Mouse (Mus musculus) neural tube, embryonic 14.5 days (tissue): ENCODE results near the gene Tex12. TPM values are rescaled to one million over a fixed set of nuclear protein-coding genes. Genes with fewer than 3 reads are reported as not detected.

Experiments used
- ATAC-seq: fragments of 200-750 bp; cut with Nextera tagmentation; 2 replicates; pipeline ENCODE4 v1.8.0; 2017; ENCODE audit warnings: low read depth, mild to moderate bottlenecking, moderate TSS enrichment, moderate library complexity
- H3K27ac ChIP-seq: fragments of 300-500 bp; sonication (generic); 2 replicates; pipeline ENCODE4 v1.5.1; 2014; ENCODE audit warnings: low read depth, mild to moderate bottlenecking, control low read depth, low read length, moderate library complexity, mixed read lengths
- H3K27me3 ChIP-seq: fragments of 300-500 bp; sonication (generic); 2 replicates; pipeline ENCODE4 v1.6.1; 2014; ENCODE audit warnings: low read length; ENCODE audit not compliant: control insufficient read depth, insufficient read depth
- H3K36me3 ChIP-seq: fragments of 300-500 bp; sonication (generic); 2 replicates; pipeline ENCODE4 v1.6.1; 2014; ENCODE audit warnings: low read length, mixed read lengths; ENCODE audit not compliant: control insufficient read depth, insufficient read depth
- H3K4me1 ChIP-seq: fragments of 300-500 bp; sonication (generic); 2 replicates; pipeline ENCODE4 v1.6.1; 2014; ENCODE audit warnings: low read length; ENCODE audit not compliant: control insufficient read depth, insufficient read depth
- H3K4me2 ChIP-seq: fragments of 300-500 bp; sonication (generic); 2 replicates; pipeline ENCODE4 v1.6.1; 2014; ENCODE audit warnings: mild to moderate bottlenecking, low read depth, low read length, control low read depth
- H3K4me3 ChIP-seq: fragments of 300-500 bp; sonication (generic); 2 replicates; pipeline ENCODE4 v1.5.1; 2014; ENCODE audit warnings: low read depth, low read length, control low read depth, mixed read lengths
- H3K9ac ChIP-seq: fragments of 300-500 bp; sonication (generic); replicated peaks from 2 replicates; pipeline ENCODE4 v1.6.1; 2014; ENCODE audit warnings: low read depth, mild to moderate bottlenecking, control low read depth, low read length, mixed read lengths
- H3K9me3 ChIP-seq: fragments of 300-500 bp; sonication (generic); 2 replicates; pipeline ENCODE4 v1.6.1; 2016; ENCODE audit warnings: low read length; ENCODE audit not compliant: control insufficient read depth
- WGBS: fragments of 180-500 bp; shearing (Covaris S2); extraction: QIAGEN DNeasy Blood & Tissue Kit; methylation state at CpG from one replicate; pipeline ENCODE4 v1.1.7; 2014; 5-methylcytosine and 5-hydroxymethylcytosine counted together
- polyA plus RNA-seq: library from polyadenylated mRNA; unstranded; fragments of >200 nt; fragmentation: Nextera tagmentation; extraction: Ambion mirVana; gene quantifications from 2 replicates; pipeline ENCODE4 v1.2.1, GENCODE M21; 2014

Tex12 gene
- polyA plus RNA-seq, 1 experiment from 2014 or later: 0.24 TPM

GRCm38 (mm10) chr9:50593544-50593943, 32.4 kb upstream of the Tex12 start:
- no peak for ATAC-seq
- WGBS: 77% methylated on average over 3 of the region's 3 CpGs
- no peaks in the 10 kb centered on the region for H3K9me3 ChIP-seq
- H3K27me3 ChIP-seq: no peaks in the 10 kb centered on the region
- no peak overlapping the region for H3K4me3 ChIP-seq
- H3K4me1 ChIP-seq: no peaks in the 10 kb centered on the region
- no peak overlapping the region for H3K4me2 ChIP-seq
- H3K9ac ChIP-seq: no peak overlapping the region
- no peak overlapping the region for H3K27ac ChIP-seq
- H3K36me3 ChIP-seq: peaks cover 36% of the 10 kb centered on the region

- Histone ChIP-seq H3K27me3 (no peaks in the 10 kb centered on the region), H3K9me3 (no peaks in the 10 kb centered on the region), H3K4me1 (no peaks in the 10 kb centered on the region), H3K9ac (no peak overlapping the region), H3K4me2 (no peak overlapping the region), H3K27ac (no peak overlapping the region), H3K4me3 (no peak overlapping the region), H3K36me3 (peaks cover 30% of the 10 kb centered on the region)
- 92% methylated on average over 9 of the region's 9 CpGs for WGBS
- ATAC-seq: no peak
Measured at GRCm38 (mm10) chr9:50592955-50593354, 31.8 kb upstream of the Tex12 start.

GRCm38 (mm10) chr9:50590856-50591518, 29.9 kb upstream of the Tex12 start:
- Histone ChIP-seq H3K9ac (no peak overlapping the region), H3K27ac (no peak overlapping the region), H3K4me2 (no peak overlapping the region), H3K27me3 (no peaks in the 10 kb centered on the region), H3K36me3 (peaks cover 11% of the 10 kb centered on the region), H3K9me3 (no peaks in the 10 kb centered on the region), H3K4me1 (no peaks in the 10 kb centered on the region), H3K4me3 (no peak overlapping the region)
- 76% methylated on average over 10 of the region's 10 CpGs for WGBS
- ATAC-seq: no peak

- Histone ChIP-seq H3K9me3 (no peaks in the 10 kb centered on the region), H3K4me3 (no peak overlapping the region), H3K4me2 (no peak overlapping the region), H3K9ac (no peak overlapping the region), H3K4me1 (no peaks in the 10 kb centered on the region), H3K27me3 (no peaks in the 10 kb centered on the region), H3K27ac (no peak overlapping the region), H3K36me3 (no peaks in the 10 kb centered on the region)
- 87% methylated on average over 4 of the region's 4 CpGs for WGBS
- no peak for ATAC-seq
Measured at GRCm38 (mm10) chr9:50586955-50587354, 25.8 kb upstream of the Tex12 start.

GRCm38 (mm10) chr9:50585145-50585818, 24.2 kb upstream of the Tex12 start:
- H3K9me3 ChIP-seq: no peaks in the 10 kb centered on the region
- no peak overlapping the region for H3K9ac ChIP-seq
- H3K27me3 ChIP-seq: no peaks in the 10 kb centered on the region
- no peaks in the 10 kb centered on the region for H3K4me1 ChIP-seq
- no peak for ATAC-seq
- no peak overlapping the region for H3K4me3 ChIP-seq
- no peak overlapping the region for H3K27ac ChIP-seq
- no peak overlapping the region for H3K4me2 ChIP-seq
- whole genome bisulfite sequencing: 77% methylated on average over 6 of the region's 6 CpGs
- H3K36me3 ChIP-seq: no peaks in the 10 kb centered on the region

- Histone ChIP-seq H3K4me2 (no peak overlapping the region), H3K4me3 (no peak overlapping the region), H3K9me3 (no peaks in the 10 kb centered on the region), H3K36me3 (no peaks in the 10 kb centered on the region), H3K27ac (no peak overlapping the region), H3K27me3 (no peaks in the 10 kb centered on the region), H3K4me1 (no peaks in the 10 kb centered on the region), H3K9ac (no peak overlapping the region)
- WGBS: 49% methylated on average over 4 of the region's 4 CpGs
- ATAC-seq: no peak
Measured at GRCm38 (mm10) chr9:50580370-50580769, 19.2 kb upstream of the Tex12 start.

GRCm38 (mm10) chr9:50569599-50570525, 8.7 kb upstream of the Tex12 start:
- Histone ChIP-seq H3K4me3 (no peak overlapping the region), H3K9ac (no peak overlapping the region), H3K27ac (no peak overlapping the region), H3K4me1 (no peaks in the 10 kb centered on the region), H3K36me3 (no peaks in the 10 kb centered on the region), H3K27me3 (no peaks in the 10 kb centered on the region), H3K9me3 (no peaks in the 10 kb centered on the region), H3K4me2 (no peak overlapping the region)
- WGBS: 88% methylated on average over 10 of the region's 10 CpGs
- no peak for ATAC-seq

GRCm38 (mm10) chr9:50567881-50568280, 6.8 kb upstream of the Tex12 start:
- no peaks in the 10 kb centered on the region for H3K4me1 ChIP-seq
- no peaks in the 10 kb centered on the region for H3K9me3 ChIP-seq
- no peak overlapping the region for H3K4me2 ChIP-seq
- H3K36me3 ChIP-seq: no peaks in the 10 kb centered on the region
- ATAC-seq: no peak
- no peak overlapping the region for H3K4me3 ChIP-seq
- 89% methylated on average over 2 of the region's 2 CpGs for WGBS
- H3K27ac ChIP-seq: no peak overlapping the region
- no peaks in the 10 kb centered on the region for H3K27me3 ChIP-seq
- no peak overlapping the region for H3K9ac ChIP-seq

- Histone ChIP-seq H3K9me3 (no peaks in the 10 kb centered on the region), H3K4me2 (no peak overlapping the region), H3K4me1 (no peaks in the 10 kb centered on the region), H3K36me3 (no peaks in the 10 kb centered on the region), H3K27ac (no peak overlapping the region), H3K4me3 (no peak overlapping the region), H3K9ac (no peak overlapping the region), H3K27me3 (no peaks in the 10 kb centered on the region)
- 91% methylated on average over 4 of the region's 4 CpGs for WGBS
- ATAC-seq: no peak
Measured at GRCm38 (mm10) chr9:50567372-50567771, 6.2 kb upstream of the Tex12 start.
